Mouse (Mus musculus): ENCODE measurements around the gene Tubb2a. TPM values are rescaled to one million over a fixed set of nuclear protein-coding genes. Genes with fewer than 3 reads are reported as not detected.

The Tubb2a gene
- polyA plus RNA-seq, 1 experiment from 2014 or later = 192 TPM

Other genes starting within 250 kb of the Tubb2a start
- not detected in 2 replicates for gene Serpinb6e, start 234.6 kb downstream of the Tubb2a start, polyA plus RNA-seq (2015; fragmentation: Nextera tagmentation; extraction: Ambion mirVana)
- not detected in 2 replicates for gene Serpinb6c, start 172.3 kb downstream of the Tubb2a start, polyA plus RNA-seq (2015; fragmentation: Nextera tagmentation; extraction: Ambion mirVana)
- 26.4 and 29.3 TPM in 2 replicates for gene Nqo2, start 113.3 kb downstream of the Tubb2a start, polyA plus RNA-seq (2015; fragmentation: Nextera tagmentation; extraction: Ambion mirVana)
- gene Ripk1, start 75.6 kb downstream of the Tubb2a start, polyA plus RNA-seq (2015; fragmentation: Nextera tagmentation; extraction: Ambion mirVana) = 21.2 and 22.0 TPM in 2 replicates
- gene Serpinb6a, start 75.2 kb downstream of the Tubb2a start, polyA plus RNA-seq (2015; fragmentation: Nextera tagmentation; extraction: Ambion mirVana) = 74.6 and 77.7 TPM in 2 replicates
- gene Bphl, start 40.4 kb downstream of the Tubb2a start, polyA plus RNA-seq (2015; fragmentation: Nextera tagmentation; extraction: Ambion mirVana) = 43.7 and 49.6 TPM in 2 replicates
- gene Tubb2b, start 52.5 kb upstream of the Tubb2a start, polyA plus RNA-seq (2015; fragmentation: Nextera tagmentation; extraction: Ambion mirVana) = 30.4 and 31.3 TPM in 2 replicates
- 72.6 and 82.4 TPM in 2 replicates for gene Psmg4, start 85.0 kb upstream of the Tubb2a start, polyA plus RNA-seq (2015; fragmentation: Nextera tagmentation; extraction: Ambion mirVana)